Mouse (Mus musculus) lung, postnatal 0 days (tissue): ENCODE data around the gene Ypel3.

Experiments
- CTCF ChIP-seq: IDR thresholded peaks from 2 replicates; pipeline ENCODE4 v1.5.1; 2016; ENCODE audit warnings: antibody characterized with exemption, mild to moderate bottlenecking
- EP300 ChIP-seq: IDR thresholded peaks from 2 replicates; pipeline ENCODE4 v1.6.1; 2016; ENCODE audit warnings: antibody characterized with exemption, mild to moderate bottlenecking, control low read depth

- TF ChIP-seq CTCF, result no peak
- TF ChIP-seq EP300, result no peak
These were observed 16.1 kb downstream of the Ypel3 start for GRCm38 (mm10) chr7:126792721-126793443.
